Mouse (Mus musculus) liver, embryonic 16.5 days (tissue): ENCODE measurements around the gene Ccpg1. TPM values are rescaled to one million over a fixed set of nuclear protein-coding genes. Genes with fewer than 3 reads are reported as not detected.
A peak's percentile ranks its signal among the peaks of the same experiment; 100 is the strongest.

ENCODE experiments used
- ATAC-seq: fragments of 200-750 bp; cut with Nextera tagmentation; 2 replicates; pipeline ENCODE4 v1.8.0; 2017; ENCODE audit warnings: low read depth, mild to moderate bottlenecking, moderate number of reproducible peaks, moderate library complexity
- H3K27ac ChIP-seq: fragments of 300-500 bp; sonication (generic); 2 replicates; pipeline ENCODE4 v1.5.1; 2014; ENCODE audit warnings: mild to moderate bottlenecking, low read length
- H3K27me3 ChIP-seq: fragments of 300-500 bp; sonication (generic); 2 replicates; pipeline ENCODE4 v1.6.1; 2014; ENCODE audit warnings: low read depth, low read length, mixed read lengths; ENCODE audit not compliant: control insufficient read depth, insufficient read depth
- H3K36me3 ChIP-seq: fragments of 300-500 bp; sonication (generic); 2 replicates; pipeline ENCODE4 v1.6.1; 2014; ENCODE audit warnings: mild to moderate bottlenecking; ENCODE audit not compliant: control insufficient read depth, insufficient read depth
- H3K4me1 ChIP-seq: fragments of 300-500 bp; sonication (generic); 2 replicates; pipeline ENCODE4 v1.6.1; 2014; ENCODE audit warnings: low read depth, low read length, mixed read lengths; ENCODE audit not compliant: control insufficient read depth
- H3K4me2 ChIP-seq: fragments of 300-500 bp; sonication (generic); 2 replicates; pipeline ENCODE4 v1.6.1; 2014; ENCODE audit warnings: low read depth, low read length, mixed read lengths
- H3K4me3 ChIP-seq: fragments of 300-500 bp; sonication (generic); 2 replicates; pipeline ENCODE4 v1.5.1; 2014; ENCODE audit warnings: low read depth, mild to moderate bottlenecking, low read length
- H3K9ac ChIP-seq: fragments of 300-500 bp; sonication (generic); 2 replicates; pipeline ENCODE4 v1.6.1; 2014; ENCODE audit warnings: low read depth, low read length
- H3K9me3 ChIP-seq: fragments of 300-500 bp; sonication (generic); replicated peaks from 2 replicates; pipeline ENCODE4 v1.6.1; 2016; ENCODE audit warnings: low read length; ENCODE audit not compliant: control insufficient read depth
- WGBS: fragments of 180-500 bp; shearing (Covaris S2); extraction: QIAGEN DNeasy Blood & Tissue Kit; methylation state at CpG from one replicate; pipeline ENCODE4 v1.1.7; 2014; ENCODE audit not compliant: insufficient replicate concordance; 5-methylcytosine and 5-hydroxymethylcytosine counted together
- polyA plus RNA-seq: library from polyadenylated mRNA; unstranded; fragments of >200 nt; fragmentation: Nextera tagmentation; extraction: Ambion mirVana; gene quantifications from 2 replicates; pipeline ENCODE4 v1.2.1, GENCODE M21; 2015

Ccpg1 gene
- polyA plus RNA-seq, 1 experiment from 2014 or later = 13.3 TPM

GRCm38 (mm10) chr9:72958521-72959450, 26.4 kb upstream of the Ccpg1 start, which contains the start of the genes Dyx1c1 and Gm44503:
TSS of gene Dyx1c1 (plus strand) at chr9:72958785.
TSS of gene Gm44503 (plus strand) at chr9:72958852.
- Histone ChIP-seq H3K4me2 (peak within 1 kb of the TSS; percentile 53), H3K4me3 (peak within 1 kb of the TSS; percentile 60), H3K4me1 (peaks cover 4% of the 10 kb centered on the region), H3K9ac (peak within 1 kb of the TSS; percentile 24), H3K27ac (0 out of 2 replicates have a peak within 1 kb of the TSS, but pooled peaks have one; percentile 12), H3K9me3 (no peaks in the 10 kb centered on the region), H3K27me3 (no peaks in the 10 kb centered on the region), H3K36me3 (no peaks in the 10 kb centered on the region)
- peak; percentile 64 for ATAC-seq
- 3% methylated on average over 43 of the region's 43 CpGs for WGBS

- 56% methylated on average over 8 of the region's 8 CpGs for WGBS
Observed at GRCm38 (mm10) chr9:72961346-72961745, 23.9 kb upstream of the Ccpg1 start.

GRCm38 (mm10) chr9:72961959-72962358, 23.3 kb upstream of the Ccpg1 start:
- H3K4me1 ChIP-seq = peaks cover 4% of the 10 kb centered on the region
- no peak overlapping the region for H3K4me3 ChIP-seq
- WGBS = 42% methylated on average over 15 of the region's 15 CpGs
- H3K27me3 ChIP-seq = no peaks in the 10 kb centered on the region
- no peak overlapping the region for H3K27ac ChIP-seq
- ATAC-seq = no peak
- H3K9me3 ChIP-seq = no peaks in the 10 kb centered on the region
- H3K36me3 ChIP-seq = no peaks in the 10 kb centered on the region
- no peak overlapping the region for H3K9ac ChIP-seq
- no peak overlapping the region for H3K4me2 ChIP-seq

More at GRCm38 (mm10) chr9:72961346-72961745, 23.9 kb upstream of the Ccpg1 start:
- Histone ChIP-seq H3K9me3 (no peaks in the 10 kb centered on the region), H3K27ac (no peak overlapping the region), H3K27me3 (no peaks in the 10 kb centered on the region), H3K36me3 (no peaks in the 10 kb centered on the region), H3K4me2 (no peak overlapping the region), H3K4me1 (peaks cover 4% of the 10 kb centered on the region), H3K9ac (no peak overlapping the region), H3K4me3 (no peak overlapping the region)
- no peak for ATAC-seq

GRCm38 (mm10) chr9:72968349-72969061, 16.7 kb upstream of the Ccpg1 start:
- ATAC-seq = peak; percentile 48; the same call in 1 of the 2 replicates
- Histone ChIP-seq H3K27ac (no peak overlapping the region; the same call in 1 of the 2 replicates), H3K36me3 (no peaks in the 10 kb centered on the region), H3K4me3 (no peak overlapping the region), H3K4me2 (peak overlapping the region; percentile 28; the same call in 1 of the 2 replicates), H3K9me3 (no peaks in the 10 kb centered on the region), H3K9ac (no peak overlapping the region), H3K4me1 (no peaks in the 10 kb centered on the region), H3K27me3 (no peaks in the 10 kb centered on the region)
- 17% methylated on average over 11 of the region's 11 CpGs for WGBS

- WGBS = 51% methylated on average over 7 of the region's 7 CpGs
- H3K27ac ChIP-seq = no peak overlapping the region
- no peak overlapping the region for H3K4me2 ChIP-seq
- H3K27me3 ChIP-seq = no peaks in the 10 kb centered on the region
- ATAC-seq = no peak
- H3K4me1 ChIP-seq = no peaks in the 10 kb centered on the region
- H3K9me3 ChIP-seq = no peaks in the 10 kb centered on the region
- H3K9ac ChIP-seq = no peak overlapping the region
- H3K4me3 ChIP-seq = no peak overlapping the region
- H3K36me3 ChIP-seq = no peaks in the 10 kb centered on the region
Observed at GRCm38 (mm10) chr9:72969874-72970273, 15.4 kb upstream of the Ccpg1 start.

GRCm38 (mm10) chr9:72972435-72972834, 12.8 kb upstream of the Ccpg1 start:
- H3K4me2 ChIP-seq = no peak overlapping the region
- H3K36me3 ChIP-seq = no peaks in the 10 kb centered on the region
- no peaks in the 10 kb centered on the region for H3K27me3 ChIP-seq
- H3K4me1 ChIP-seq = no peaks in the 10 kb centered on the region
- no peaks in the 10 kb centered on the region for H3K9me3 ChIP-seq
- no peak overlapping the region for H3K4me3 ChIP-seq
- H3K9ac ChIP-seq = no peak overlapping the region
- WGBS = 72% methylated on average over 5 of the region's 5 CpGs
- H3K27ac ChIP-seq = no peak overlapping the region
- ATAC-seq = no peak

- Histone ChIP-seq H3K9ac (no peak overlapping the region), H3K36me3 (no peaks in the 10 kb centered on the region), H3K4me3 (no peak overlapping the region), H3K27ac (no peak overlapping the region), H3K4me1 (no peaks in the 10 kb centered on the region), H3K9me3 (no peaks in the 10 kb centered on the region), H3K4me2 (no peak overlapping the region), H3K27me3 (no peaks in the 10 kb centered on the region)
- ATAC-seq = no peak
Observed at GRCm38 (mm10) chr9:72972984-72973383, 12.2 kb upstream of the Ccpg1 start.

- no peaks in the 10 kb centered on the region for H3K9me3 ChIP-seq
- no peaks in the 10 kb centered on the region for H3K27me3 ChIP-seq
- H3K4me1 ChIP-seq = no peaks in the 10 kb centered on the region
- ATAC-seq = no peak
- no peak overlapping the region for H3K27ac ChIP-seq
- 60% methylated on average over 5 of the region's 5 CpGs for WGBS
- no peak overlapping the region for H3K4me2 ChIP-seq
- H3K9ac ChIP-seq = no peak overlapping the region
- no peaks in the 10 kb centered on the region for H3K36me3 ChIP-seq
- H3K4me3 ChIP-seq = no peak overlapping the region
Observed at GRCm38 (mm10) chr9:72974734-72975133, 10.5 kb upstream of the Ccpg1 start.

GRCm38 (mm10) chr9:72975242-72975641, 10.0 kb upstream of the Ccpg1 start:
- no peak for ATAC-seq
- no peak overlapping the region for H3K9ac ChIP-seq
- no peaks in the 10 kb centered on the region for H3K36me3 ChIP-seq
- no peaks in the 10 kb centered on the region for H3K4me1 ChIP-seq
- H3K27me3 ChIP-seq = no peaks in the 10 kb centered on the region
- no peaks in the 10 kb centered on the region for H3K9me3 ChIP-seq
- WGBS = 65% methylated on average over 1 of the region's 1 CpGs
- H3K4me3 ChIP-seq = no peak overlapping the region
- H3K4me2 ChIP-seq = no peak overlapping the region
- no peak overlapping the region for H3K27ac ChIP-seq
